Comparison of ENCODE assay signal across 32 mouse cellular contexts in genomic region chr11:111123324-111123723, GRCm38 (mm10). TPM values are rescaled to one million over a fixed set of nuclear protein-coding genes. Genes with fewer than 3 reads are reported as not detected.
DNase-seq lines count a peak whose midpoint lies in the region; ATAC-seq and TF ChIP-seq lines count a peak whose summit lies in the region.
"Had no signal": no experiment of that assay in that cellular context is flagged by ENCODE, and none has a peak within 500 bp of the region (broad histone marks: within the 10 kb centered on the region; RNA-seq: fewer than 3 reads in every experiment).

No protein-coding gene starts in this region.

- H3K9ac ChIP-seq in liver, adult 2 months (ENCODE audit: low read depth, low read length): no peak overlapping the region
- H3K9ac ChIP-seq in liver, embryonic 12.5 days: no peak overlapping the region
- no peak overlapping the region for H3K9ac ChIP-seq in forebrain, embryonic 14.5 days (ENCODE audit: low read length)
- H3K9ac ChIP-seq: embryonic facial prominence, embryonic 15.5 days; forebrain, embryonic 12.5 days; heart, embryonic 12.5 days; hindbrain, embryonic 13.5 days; limb, embryonic 15.5 days; liver, embryonic 15.5 days; lung, embryonic 14.5 days; midbrain, embryonic 15.5 days; neural tube, embryonic 15.5 days had no signal

- H3K27me3 ChIP-seq in liver, adult 2 months (ENCODE audit: control insufficient read depth, insufficient read depth, low read length): no peaks in the 10 kb centered on the region; the same call in 1 of the 2 replicates
- no peaks in the 10 kb centered on the region for H3K27me3 ChIP-seq in liver, embryonic 12.5 days (replicated peaks)
- H3K27me3 ChIP-seq in forebrain, embryonic 14.5 days (replicated peaks; ENCODE audit: control insufficient read depth, insufficient read depth, low read length): no peaks in the 10 kb centered on the region
- H3K27me3 ChIP-seq: embryonic facial prominence, embryonic 15.5 days; forebrain, embryonic 12.5 days; heart, embryonic 12.5 days; hindbrain, embryonic 13.5 days; limb, embryonic 15.5 days; liver, embryonic 15.5 days; midbrain, embryonic 15.5 days; neural tube, embryonic 15.5 days had no signal

- no peaks in the 10 kb centered on the region for H3K36me3 ChIP-seq in liver, adult 2 months (ENCODE audit: control insufficient read depth, insufficient read depth, low read length)
- no peaks in the 10 kb centered on the region for H3K36me3 ChIP-seq in liver, embryonic 12.5 days
- H3K36me3 ChIP-seq in forebrain, embryonic 14.5 days (ENCODE audit: control insufficient read depth, insufficient read depth, low read length): no peaks in the 10 kb centered on the region
- H3K36me3 ChIP-seq: embryonic facial prominence, embryonic 10.5 days; embryonic facial prominence, embryonic 15.5 days; forebrain, embryonic 12.5 days; heart, embryonic 12.5 days; hindbrain, embryonic 13.5 days; limb, embryonic 10.5 days; limb, embryonic 15.5 days; liver, embryonic 15.5 days; midbrain, embryonic 10.5 days; midbrain, embryonic 15.5 days; neural tube, embryonic 15.5 days had no signal

- TF ChIP-seq POLR2A in liver, adult 2 months (IDR thresholded peaks at IDR 0.05; ENCODE audit: extremely low read depth, insufficient read depth, low read length): no peak

- peak; percentile 3 for DNase-seq in gastrocnemius, postnatal 14 days
- DNase-seq in gastrocnemius, adult 18-20 months (ENCODE audit: low spot score): no peak
- DNase-seq in liver, adult 2 months (ENCODE audit: extremely low read depth, low read depth, low spot score): peak; percentile 18
- peak; percentile 48 to 55 for DNase-seq in kidney, postnatal 36 days
- no peak for DNase-seq in layer of hippocampus, adult 18-20 months (ENCODE audit: low spot score in 2 of 2)
- no peak for DNase-seq in forebrain, embryonic 14.5 days (ENCODE audit: low spot score)
- DNase-seq: adrenal gland, postnatal 10 days; cerebellum, adult 11 months; cerebellum, adult 9-11 months; heart, adult 2 months; heart, postnatal 4 days; layer of hippocampus, adult 9-11 months; lung, embryonic 14.5 days; lung, postnatal 14 days; right cerebral cortex, adult 18-20 months; right cerebral cortex, postnatal 4 days; thymus, adult 2 months; thymus, postnatal 36 days had no signal

- H3K9me3 ChIP-seq in liver, embryonic 12.5 days (replicated peaks): no peaks in the 10 kb centered on the region
- H3K9me3 ChIP-seq in forebrain, embryonic 14.5 days (replicated peaks; ENCODE audit: control insufficient read depth, low read length): no peaks in the 10 kb centered on the region
- H3K9me3 ChIP-seq: embryonic facial prominence, embryonic 10.5 days; embryonic facial prominence, embryonic 15.5 days; forebrain, embryonic 12.5 days; heart, embryonic 12.5 days; hindbrain, embryonic 13.5 days; limb, embryonic 10.5 days; limb, embryonic 15.5 days; liver, embryonic 15.5 days; midbrain, embryonic 10.5 days; midbrain, embryonic 15.5 days; neural tube, embryonic 15.5 days had no signal

- no peak overlapping the region for H3K4me2 ChIP-seq in liver, embryonic 12.5 days
- H3K4me2 ChIP-seq in forebrain, embryonic 14.5 days (ENCODE audit: low read length): no peak overlapping the region
- H3K4me2 ChIP-seq: embryonic facial prominence, embryonic 15.5 days; forebrain, embryonic 12.5 days; heart, embryonic 12.5 days; hindbrain, embryonic 13.5 days; limb, embryonic 15.5 days; liver, embryonic 15.5 days; lung, embryonic 14.5 days; midbrain, embryonic 15.5 days; neural tube, embryonic 15.5 days had no signal

- H3K27ac ChIP-seq in liver, adult 2 months (replicated peaks; ENCODE audit: insufficient read depth, low read depth, low read length): no peak overlapping the region
- H3K27ac ChIP-seq in liver, embryonic 12.5 days: no peak overlapping the region
- no peak overlapping the region for H3K27ac ChIP-seq in forebrain, embryonic 14.5 days (ENCODE audit: low read depth, low read length)
- H3K27ac ChIP-seq: embryonic facial prominence, embryonic 10.5 days; embryonic facial prominence, embryonic 15.5 days; forebrain, embryonic 12.5 days; heart, adult 2 months; hindbrain, embryonic 13.5 days; limb, embryonic 10.5 days; limb, embryonic 15.5 days; liver, embryonic 15.5 days; midbrain, embryonic 10.5 days; midbrain, embryonic 15.5 days; neural tube, embryonic 15.5 days had no signal

- H3K79me2 ChIP-seq in liver, adult 2 months (ENCODE audit: control insufficient read depth, insufficient read depth, low read length): no peaks in the 10 kb centered on the region

- ATAC-seq in liver, embryonic 12.5 days: no peak
- no peak for ATAC-seq in forebrain, embryonic 14.5 days
- ATAC-seq: midbrain, embryonic 15.5 days; Patski had no signal

- WGBS in liver, adult 2 months: 32% methylated on average over 4 of the region's 4 CpGs
- WGBS in liver, embryonic 12.5 days (ENCODE audit: insufficient replicate concordance): 51% methylated on average over 4 of the region's 4 CpGs
- 74% methylated on average over 4 of the region's 4 CpGs for WGBS in forebrain, embryonic 14.5 days

- no peak for TF ChIP-seq CTCF in liver, adult 2 months (IDR thresholded peaks at IDR 0.05; ENCODE audit: low read depth, low read length)

- no peaks in the 10 kb centered on the region; the same call in 1 of the 2 replicates for H3K4me1 ChIP-seq in liver, adult 2 months (ENCODE audit: control insufficient read depth, insufficient read depth, low read length)
- H3K4me1 ChIP-seq in liver, embryonic 12.5 days: no peaks in the 10 kb centered on the region
- H3K4me1 ChIP-seq in forebrain, embryonic 14.5 days (ENCODE audit: control insufficient read depth, insufficient read depth, low read length): peaks cover 2% of the 10 kb centered on the region; the same call in 1 of the 2 replicates
- H3K4me1 ChIP-seq: embryonic facial prominence, embryonic 15.5 days; limb, embryonic 15.5 days; liver, embryonic 15.5 days; midbrain, embryonic 15.5 days; neural tube, embryonic 15.5 days had no signal

- intact Hi-C loops in gastrocnemius, postnatal 14 days (cut with DNase I; ENCODE audit: low total_unique reads): no loop called here

- H3K4me3 ChIP-seq in liver, adult 2 months (ENCODE audit: insufficient read depth, low read depth, low read length): no peak overlapping the region
- no peak overlapping the region for H3K4me3 ChIP-seq in liver, embryonic 12.5 days
- H3K4me3 ChIP-seq in forebrain, embryonic 14.5 days (ENCODE audit: low read depth, low read length): no peak overlapping the region
- H3K4me3 ChIP-seq: embryonic facial prominence, embryonic 10.5 days; embryonic facial prominence, embryonic 15.5 days; forebrain, embryonic 12.5 days; heart, adult 2 months; heart, embryonic 12.5 days; hindbrain, embryonic 13.5 days; limb, embryonic 10.5 days; limb, embryonic 15.5 days; liver, embryonic 15.5 days; midbrain, embryonic 10.5 days; midbrain, embryonic 15.5 days; neural tube, embryonic 15.5 days had no signal

RNA-seq across cellular contexts. Expression of gene Kcnj2, which starts 57.4 kb away (rescaled TPM):
- 10 to 100 TPM; 31.6 to 32.4 TPM for total RNA-seq in gastrocnemius, postnatal 14 days (2021)
- 10 to 100 TPM; 22.1 to 60.6 TPM for total RNA-seq in gastrocnemius, adult 18-20 months (2021)
- total RNA-seq in liver, adult 2 months (2014; rRNA removed): 0.55 and 1.4 TPM in 2 replicates
- 0.02 and 0.10 TPM in 2 replicates for polyA plus RNA-seq in liver, adult 2 months (2012; rRNA removed)
- polyA plus RNA-seq in liver, embryonic 12.5 days (2016; fragmentation: Nextera tagmentation; extraction: Ambion mirVana): 0.30 and 0.45 TPM in 2 replicates
- 1 to 10 TPM; 8.3 to 9.5 TPM for total RNA-seq in layer of hippocampus, adult 18-20 months (2021)
- 0.23 and 0.31 TPM in 2 replicates for polyA plus RNA-seq in forebrain, embryonic 14.5 days (2014; fragmentation: Nextera tagmentation; extraction: Ambion mirVana)
- total RNA-seq: MEL had no signal

Comparison
In these comparisons a context has a peak if more than half of its experiments do, and no peak if none do; other contexts are left out.
1. DNase-seq: peak in gastrocnemius, postnatal 14 days (single experiment), liver, adult 2 months (single experiment) and kidney, postnatal 36 days (2 of 2); none in gastrocnemius, adult 18-20 months (single experiment), layer of hippocampus, adult 18-20 months (0 of 2) and forebrain, embryonic 14.5 days (single experiment).